Mouse (Mus musculus) E14TG2a.4 (cell line): ENCODE results near the gene Ndufa4l2.

ENCODE experiments used
- CTCF ChIP-seq: conservative IDR thresholded peaks from 2 replicates; pipeline ENCODE4 v1.5.1; 2014; ENCODE audit warnings: low read length
- NANOG ChIP-seq: IDR thresholded peaks from 2 replicates; pipeline ENCODE4 v1.6.1; 2014; ENCODE audit warnings: borderline replicate concordance, low read length, mixed read lengths
- POU5F1 ChIP-seq: IDR thresholded peaks from 2 replicates; pipeline ENCODE4 v1.6.1; 2014; ENCODE audit warnings: low read length, borderline replicate concordance

- TF ChIP-seq CTCF (no peak), POU5F1 (no peak), NANOG (no peak)
Observed at GRCm38 (mm10) chr10:127510895-127511617, 3.7 kb upstream of the Ndufa4l2 start.
